Mouse (Mus musculus) hindbrain, embryonic 16.5 days (tissue): Measurements from ENCODE around the gene Opcml. TPM values are rescaled to one million over a fixed set of nuclear protein-coding genes. Genes with fewer than 3 reads are reported as not detected.

Experiments used
- ATAC-seq: fragments of 200-750 bp; cut with Nextera tagmentation; 2 replicates; pipeline ENCODE4 v1.8.0; 2017; ENCODE audit warnings: moderate TSS enrichment, moderate library complexity
- H3K27ac ChIP-seq: fragments of 300-500 bp; sonication (generic); 2 replicates; pipeline ENCODE4 v1.5.1; 2014; ENCODE audit warnings: low read depth, mild to moderate bottlenecking, control low read depth, low read length, moderate library complexity
- H3K27me3 ChIP-seq: fragments of 300-500 bp; sonication (generic); replicated peaks from 2 replicates; pipeline ENCODE4 v1.6.1; 2014; ENCODE audit warnings: low read length; ENCODE audit not compliant: control insufficient read depth, insufficient read depth
- H3K36me3 ChIP-seq: fragments of 300-500 bp; sonication (generic); 2 replicates; pipeline ENCODE4 v1.6.1; 2014; ENCODE audit warnings: mild to moderate bottlenecking, low read length, moderate library complexity, mixed read lengths; ENCODE audit not compliant: control insufficient read depth, insufficient read depth
- H3K4me1 ChIP-seq: fragments of 300-500 bp; sonication (generic); 2 replicates; pipeline ENCODE4 v1.6.1; 2014; ENCODE audit warnings: low read depth, low read length; ENCODE audit not compliant: control insufficient read depth, insufficient read depth
- H3K4me2 ChIP-seq: fragments of 300-500 bp; sonication (generic); 2 replicates; pipeline ENCODE4 v1.6.1; 2014; ENCODE audit warnings: mild to moderate bottlenecking, low read length, control low read depth, moderate library complexity
- H3K4me3 ChIP-seq: fragments of 300-500 bp; sonication (generic); 2 replicates; pipeline ENCODE4 v1.5.1; 2014; ENCODE audit warnings: mild to moderate bottlenecking, low read length, control low read depth, moderate library complexity
- H3K9ac ChIP-seq: fragments of 300-500 bp; sonication (generic); 2 replicates; pipeline ENCODE4 v1.6.1; 2014; ENCODE audit warnings: low read depth, mild to moderate bottlenecking, control low read depth, low read length, moderate library complexity
- H3K9me3 ChIP-seq: fragments of 300-500 bp; sonication (generic); 2 replicates; pipeline ENCODE4 v1.6.1; 2014; ENCODE audit warnings: mild to moderate bottlenecking, low read length, moderate library complexity; ENCODE audit not compliant: control insufficient read depth
- WGBS: fragments of 180-500 bp; shearing (Covaris S2); extraction: QIAGEN DNeasy Blood & Tissue Kit; methylation state at CpG from one replicate; pipeline ENCODE4 v1.1.7; 2014; 5-methylcytosine and 5-hydroxymethylcytosine counted together
- polyA plus RNA-seq: library from polyadenylated mRNA; unstranded; fragments of >200 nt; fragmentation: Nextera tagmentation; extraction: Ambion mirVana; gene quantifications from 2 replicates; pipeline ENCODE4 v1.2.1, GENCODE M21; 2015

Gene Opcml
- polyA plus RNA-seq, 1 experiment from 2014 or later, result 61.4 TPM

- no peaks in the 10 kb centered on the region for H3K9me3 ChIP-seq
- no peak for ATAC-seq
- H3K4me2 ChIP-seq, result no peak overlapping the region
- no peak overlapping the region for H3K4me3 ChIP-seq
- H3K36me3 ChIP-seq, result no peaks in the 10 kb centered on the region
- H3K27me3 ChIP-seq, result no peaks in the 10 kb centered on the region
- no peaks in the 10 kb centered on the region for H3K4me1 ChIP-seq
- H3K9ac ChIP-seq, result no peak overlapping the region
- 97% methylated on average over 2 of the region's 2 CpGs for WGBS
- no peak overlapping the region for H3K27ac ChIP-seq
Measured at GRCm38 (mm10) chr9:28720186-28720585, 929.6 kb downstream of the Opcml start.

GRCm38 (mm10) chr9:28731811-28732602 is 941.4 kb downstream of the Opcml start:
- H3K27ac ChIP-seq, result no peak overlapping the region
- no peaks in the 10 kb centered on the region for H3K36me3 ChIP-seq
- 64% methylated on average over 10 of the region's 10 CpGs for WGBS
- H3K9me3 ChIP-seq, result no peaks in the 10 kb centered on the region
- no peak overlapping the region for H3K4me2 ChIP-seq
- no peak for ATAC-seq
- H3K4me1 ChIP-seq, result no peaks in the 10 kb centered on the region
- H3K27me3 ChIP-seq, result no peaks in the 10 kb centered on the region
- H3K4me3 ChIP-seq, result no peak overlapping the region
- H3K9ac ChIP-seq, result no peak overlapping the region

- no peak overlapping the region for H3K9ac ChIP-seq
- ATAC-seq, result no peak
- no peak overlapping the region for H3K4me3 ChIP-seq
- no peaks in the 10 kb centered on the region for H3K9me3 ChIP-seq
- WGBS, result 92% methylated on average over 2 of the region's 2 CpGs
- H3K4me1 ChIP-seq, result peaks cover 5% of the 10 kb centered on the region
- H3K27me3 ChIP-seq, result no peaks in the 10 kb centered on the region
- H3K4me2 ChIP-seq, result no peak overlapping the region
- no peak overlapping the region for H3K27ac ChIP-seq
- no peaks in the 10 kb centered on the region for H3K36me3 ChIP-seq
Measured at GRCm38 (mm10) chr9:28737955-28738354, 947.4 kb downstream of the Opcml start.

GRCm38 (mm10) chr9:28738451-28738860 is 947.9 kb downstream of the Opcml start:
- Histone ChIP-seq H3K4me2 (no peak overlapping the region), H3K36me3 (no peaks in the 10 kb centered on the region), H3K27ac (peak overlapping the region; percentile 29; the same call in 1 of the 2 replicates), H3K27me3 (no peaks in the 10 kb centered on the region), H3K4me3 (no peak overlapping the region), H3K9ac (no peak overlapping the region), H3K9me3 (no peaks in the 10 kb centered on the region), H3K4me1 (peaks cover 5% of the 10 kb centered on the region)
- no peak for ATAC-seq
- 20% methylated on average over 1 of the region's 1 CpGs for WGBS

- Histone ChIP-seq H3K4me1 (no peaks in the 10 kb centered on the region), H3K4me2 (no peak overlapping the region), H3K9me3 (no peaks in the 10 kb centered on the region), H3K27me3 (no peaks in the 10 kb centered on the region), H3K4me3 (no peak overlapping the region), H3K36me3 (no peaks in the 10 kb centered on the region), H3K9ac (no peak overlapping the region), H3K27ac (no peak overlapping the region)
- WGBS, result 76% methylated on average over 3 of the region's 3 CpGs
- no peak for ATAC-seq
Measured at GRCm38 (mm10) chr9:28744771-28745170, 954.2 kb downstream of the Opcml start.

GRCm38 (mm10) chr9:28748902-28749301 is 958.3 kb downstream of the Opcml start:
- Histone ChIP-seq H3K9me3 (no peaks in the 10 kb centered on the region), H3K9ac (no peak overlapping the region), H3K27ac (no peak overlapping the region), H3K4me3 (no peak overlapping the region), H3K36me3 (no peaks in the 10 kb centered on the region), H3K4me1 (no peaks in the 10 kb centered on the region), H3K4me2 (no peak overlapping the region), H3K27me3 (no peaks in the 10 kb centered on the region)
- no peak for ATAC-seq
- WGBS, result 70% methylated on average over 2 of the region's 2 CpGs

- no peak for ATAC-seq
- Histone ChIP-seq H3K9me3 (no peaks in the 10 kb centered on the region), H3K4me2 (no peak overlapping the region), H3K27me3 (no peaks in the 10 kb centered on the region), H3K9ac (no peak overlapping the region), H3K4me3 (no peak overlapping the region), H3K27ac (no peak overlapping the region), H3K4me1 (no peaks in the 10 kb centered on the region), H3K36me3 (no peaks in the 10 kb centered on the region)
- WGBS, result 79% methylated on average over 5 of the region's 5 CpGs
Measured at GRCm38 (mm10) chr9:28752908-28753307, 962.3 kb downstream of the Opcml start.

- Histone ChIP-seq H3K9ac (no peak overlapping the region), H3K27me3 (no peaks in the 10 kb centered on the region), H3K4me2 (no peak overlapping the region), H3K36me3 (no peaks in the 10 kb centered on the region), H3K4me3 (no peak overlapping the region), H3K9me3 (no peaks in the 10 kb centered on the region), H3K4me1 (no peaks in the 10 kb centered on the region), H3K27ac (no peak overlapping the region)
- ATAC-seq, result no peak
- 78% methylated on average over 4 of the region's 4 CpGs for WGBS
Measured at GRCm38 (mm10) chr9:28756841-28757451, 966.4 kb downstream of the Opcml start.

- Histone ChIP-seq H3K27me3 (no peaks in the 10 kb centered on the region), H3K4me1 (peaks cover 3% of the 10 kb centered on the region), H3K4me3 (no peak overlapping the region), H3K9me3 (no peaks in the 10 kb centered on the region), H3K4me2 (no peak overlapping the region), H3K27ac (no peak overlapping the region), H3K36me3 (no peaks in the 10 kb centered on the region), H3K9ac (no peak overlapping the region)
- ATAC-seq, result no peak
- WGBS, result 58% methylated on average over 4 of the region's 4 CpGs
Measured at GRCm38 (mm10) chr9:28761460-28761859, 970.9 kb downstream of the Opcml start.
